Mouse (Mus musculus): ENCODE data around the gene Pcdh9. TPM values are rescaled to one million over a fixed set of nuclear protein-coding genes. Genes with fewer than 3 reads are reported as not detected.
A peak's percentile ranks its signal among the peaks of the same experiment; 100 is the strongest.

Gene Pcdh9
- polyA plus RNA-seq, 1 experiment from 2014 or later: 25.3 TPM

GRCm38 (mm10) chr14:93887066-93887465 is 3.4 kb downstream of the Pcdh9 start:
- Histone ChIP-seq H3K9me3 (ENCODE audit: control insufficient read depth, low read depth, low read length) (no peaks in the 10 kb centered on the region), H3K4me1 (ENCODE audit: control insufficient read depth, insufficient read depth, low read length) (no peaks in the 10 kb centered on the region), H3K9ac (replicated peaks; ENCODE audit: low read depth, low read length) (no peak overlapping the region), H3K4me3 (ENCODE audit: low read depth, low read length) (no peak overlapping the region), H3K27ac (ENCODE audit: low read length) (no peak overlapping the region), H3K36me3 (ENCODE audit: control insufficient read depth, insufficient read depth, low read length) (no peaks in the 10 kb centered on the region), H3K27me3 (ENCODE audit: control insufficient read depth, insufficient read depth, low read length) (no peaks in the 10 kb centered on the region), H3K4me2 (replicated peaks; ENCODE audit: low read depth, low read length) (no peak overlapping the region)
- ATAC-seq (ENCODE audit: insufficient number of reproducible peaks, insufficient read depth, low FRiP score, low read depth): no peak
- 64% methylated on average over 7 of the region's 7 CpGs for WGBS

- Histone ChIP-seq H3K4me3 (ENCODE audit: low read depth, low read length) (no peak overlapping the region), H3K27me3 (ENCODE audit: control insufficient read depth, insufficient read depth, low read length) (no peaks in the 10 kb centered on the region), H3K4me1 (ENCODE audit: control insufficient read depth, insufficient read depth, low read length) (no peaks in the 10 kb centered on the region), H3K9ac (replicated peaks; ENCODE audit: low read depth, low read length) (no peak overlapping the region), H3K4me2 (replicated peaks; ENCODE audit: low read depth, low read length) (no peak overlapping the region), H3K36me3 (ENCODE audit: control insufficient read depth, insufficient read depth, low read length) (no peaks in the 10 kb centered on the region), H3K9me3 (ENCODE audit: control insufficient read depth, low read depth, low read length) (no peaks in the 10 kb centered on the region), H3K27ac (ENCODE audit: low read length) (no peak overlapping the region)
- 76% methylated on average over 11 of the region's 11 CpGs for WGBS
- no peak for ATAC-seq (ENCODE audit: insufficient number of reproducible peaks, insufficient read depth, low FRiP score, low read depth)
These were observed 4.9 kb downstream of the Pcdh9 start for GRCm38 (mm10) chr14:93885551-93886084.

- Histone ChIP-seq H3K9ac (replicated peaks; ENCODE audit: low read depth, low read length) (no peak overlapping the region), H3K4me2 (replicated peaks; ENCODE audit: low read depth, low read length) (peak overlapping the region; percentile 16; the same call in 1 of the 2 replicates), H3K4me3 (ENCODE audit: low read depth, low read length) (no peak overlapping the region), H3K4me1 (ENCODE audit: control insufficient read depth, insufficient read depth, low read length) (no peaks in the 10 kb centered on the region), H3K9me3 (ENCODE audit: control insufficient read depth, low read depth, low read length) (no peaks in the 10 kb centered on the region), H3K27me3 (ENCODE audit: control insufficient read depth, insufficient read depth, low read length) (no peaks in the 10 kb centered on the region), H3K36me3 (ENCODE audit: control insufficient read depth, insufficient read depth, low read length) (no peaks in the 10 kb centered on the region), H3K27ac (ENCODE audit: low read length) (no peak overlapping the region)
- ATAC-seq (ENCODE audit: insufficient number of reproducible peaks, insufficient read depth, low FRiP score, low read depth): no peak
- 3% methylated on average over 2 of the region's 2 CpGs for WGBS
These were observed 6.0 kb downstream of the Pcdh9 start for GRCm38 (mm10) chr14:93884467-93884866.

- no peaks in the 10 kb centered on the region for H3K36me3 ChIP-seq (ENCODE audit: control insufficient read depth, insufficient read depth, low read length)
- H3K9ac ChIP-seq (replicated peaks; ENCODE audit: low read depth, low read length): no peak overlapping the region
- no peaks in the 10 kb centered on the region for H3K27me3 ChIP-seq (ENCODE audit: control insufficient read depth, insufficient read depth, low read length)
- H3K9me3 ChIP-seq (ENCODE audit: control insufficient read depth, low read depth, low read length): no peaks in the 10 kb centered on the region
- H3K27ac ChIP-seq (ENCODE audit: low read length): no peak overlapping the region
- H3K4me1 ChIP-seq (ENCODE audit: control insufficient read depth, insufficient read depth, low read length): no peaks in the 10 kb centered on the region
- H3K4me3 ChIP-seq (ENCODE audit: low read depth, low read length): no peak overlapping the region
- 88% methylated on average over 1 of the region's 1 CpGs for WGBS
- no peak for ATAC-seq (ENCODE audit: insufficient number of reproducible peaks, insufficient read depth, low FRiP score, low read depth)
- H3K4me2 ChIP-seq (replicated peaks; ENCODE audit: low read depth, low read length): no peak overlapping the region
These were observed 10.4 kb downstream of the Pcdh9 start for GRCm38 (mm10) chr14:93880071-93880470.

- Histone ChIP-seq H3K4me2 (replicated peaks; ENCODE audit: low read depth, low read length) (no peak overlapping the region), H3K9ac (replicated peaks; ENCODE audit: low read depth, low read length) (no peak overlapping the region), H3K4me1 (ENCODE audit: control insufficient read depth, insufficient read depth, low read length) (no peaks in the 10 kb centered on the region), H3K27ac (ENCODE audit: low read length) (no peak overlapping the region), H3K36me3 (ENCODE audit: control insufficient read depth, insufficient read depth, low read length) (no peaks in the 10 kb centered on the region), H3K4me3 (ENCODE audit: low read depth, low read length) (no peak overlapping the region), H3K9me3 (ENCODE audit: control insufficient read depth, low read depth, low read length) (no peaks in the 10 kb centered on the region), H3K27me3 (ENCODE audit: control insufficient read depth, insufficient read depth, low read length) (no peaks in the 10 kb centered on the region)
- ATAC-seq (ENCODE audit: insufficient number of reproducible peaks, insufficient read depth, low FRiP score, low read depth): no peak
- 85% methylated on average over 1 of the region's 1 CpGs for WGBS
These were observed 14.5 kb downstream of the Pcdh9 start for GRCm38 (mm10) chr14:93875968-93876367.

- H3K9ac ChIP-seq (replicated peaks; ENCODE audit: low read depth, low read length): no peak overlapping the region
- no peaks in the 10 kb centered on the region for H3K4me1 ChIP-seq (ENCODE audit: control insufficient read depth, insufficient read depth, low read length)
- no peak overlapping the region for H3K4me3 ChIP-seq (ENCODE audit: low read depth, low read length)
- H3K36me3 ChIP-seq (ENCODE audit: control insufficient read depth, insufficient read depth, low read length): no peaks in the 10 kb centered on the region
- no peak overlapping the region for H3K4me2 ChIP-seq (replicated peaks; ENCODE audit: low read depth, low read length)
- no peak overlapping the region for H3K27ac ChIP-seq (ENCODE audit: low read length)
- H3K9me3 ChIP-seq (ENCODE audit: control insufficient read depth, low read depth, low read length): no peaks in the 10 kb centered on the region
- ATAC-seq (ENCODE audit: insufficient number of reproducible peaks, insufficient read depth, low FRiP score, low read depth): no peak
- no peaks in the 10 kb centered on the region for H3K27me3 ChIP-seq (ENCODE audit: control insufficient read depth, insufficient read depth, low read length)
These were observed 22.3 kb downstream of the Pcdh9 start for GRCm38 (mm10) chr14:93868211-93868610.

GRCm38 (mm10) chr14:93858069-93858468 is 32.4 kb downstream of the Pcdh9 start:
- Histone ChIP-seq H3K4me3 (ENCODE audit: low read depth, low read length) (no peak overlapping the region), H3K9ac (replicated peaks; ENCODE audit: low read depth, low read length) (no peak overlapping the region), H3K4me1 (ENCODE audit: control insufficient read depth, insufficient read depth, low read length) (no peaks in the 10 kb centered on the region), H3K4me2 (replicated peaks; ENCODE audit: low read depth, low read length) (no peak overlapping the region), H3K36me3 (ENCODE audit: control insufficient read depth, insufficient read depth, low read length) (no peaks in the 10 kb centered on the region), H3K27ac (ENCODE audit: low read length) (no peak overlapping the region), H3K27me3 (ENCODE audit: control insufficient read depth, insufficient read depth, low read length) (no peaks in the 10 kb centered on the region), H3K9me3 (ENCODE audit: control insufficient read depth, low read depth, low read length) (no peaks in the 10 kb centered on the region)
- WGBS: 83% methylated on average over 3 of the region's 3 CpGs
- no peak for ATAC-seq (ENCODE audit: insufficient number of reproducible peaks, insufficient read depth, low FRiP score, low read depth)

GRCm38 (mm10) chr14:93846091-93846677 is 44.3 kb downstream of the Pcdh9 start:
- Histone ChIP-seq H3K9me3 (ENCODE audit: control insufficient read depth, low read depth, low read length) (no peaks in the 10 kb centered on the region), H3K4me2 (replicated peaks; ENCODE audit: low read depth, low read length) (no peak overlapping the region), H3K36me3 (ENCODE audit: control insufficient read depth, insufficient read depth, low read length) (no peaks in the 10 kb centered on the region), H3K27ac (ENCODE audit: low read length) (no peak overlapping the region), H3K27me3 (ENCODE audit: control insufficient read depth, insufficient read depth, low read length) (no peaks in the 10 kb centered on the region), H3K4me3 (ENCODE audit: low read depth, low read length) (no peak overlapping the region), H3K9ac (replicated peaks; ENCODE audit: low read depth, low read length) (no peak overlapping the region), H3K4me1 (ENCODE audit: control insufficient read depth, insufficient read depth, low read length) (no peaks in the 10 kb centered on the region)
- WGBS: 58% methylated on average over 1 of the region's 1 CpGs
- no peak for ATAC-seq (ENCODE audit: insufficient number of reproducible peaks, insufficient read depth, low FRiP score, low read depth)

GRCm38 (mm10) chr14:93842686-93843288 is 47.7 kb downstream of the Pcdh9 start:
- Histone ChIP-seq H3K4me3 (ENCODE audit: low read depth, low read length) (no peak overlapping the region), H3K27me3 (ENCODE audit: control insufficient read depth, insufficient read depth, low read length) (no peaks in the 10 kb centered on the region)
- WGBS: 70% methylated on average over 3 of the region's 3 CpGs

More at GRCm38 (mm10) chr14:93842686-93843288, 47.7 kb downstream of the Pcdh9 start:
- H3K9ac ChIP-seq (replicated peaks; ENCODE audit: low read depth, low read length): no peak overlapping the region
- H3K36me3 ChIP-seq (ENCODE audit: control insufficient read depth, insufficient read depth, low read length): no peaks in the 10 kb centered on the region
- H3K27ac ChIP-seq (ENCODE audit: low read length): no peak overlapping the region
- H3K9me3 ChIP-seq (ENCODE audit: control insufficient read depth, low read depth, low read length): no peaks in the 10 kb centered on the region
- no peak for ATAC-seq (ENCODE audit: insufficient number of reproducible peaks, insufficient read depth, low FRiP score, low read depth)
- no peaks in the 10 kb centered on the region for H3K4me1 ChIP-seq (ENCODE audit: control insufficient read depth, insufficient read depth, low read length)
- no peak overlapping the region for H3K4me2 ChIP-seq (replicated peaks; ENCODE audit: low read depth, low read length)
